Mouse (Mus musculus) limb, embryonic 14.5 days (tissue): ENCODE measurements around the gene Myrf. TPM values are rescaled to one million over a fixed set of nuclear protein-coding genes. Genes with fewer than 3 reads are reported as not detected.

Source experiments
- ATAC-seq: fragments of 200-750 bp; cut with Nextera tagmentation; 2 replicates; pipeline ENCODE4 v1.8.0; 2017; ENCODE audit warnings: low read depth, moderate number of reproducible peaks, moderate TSS enrichment; ENCODE audit not compliant: low FRiP score
- DNase-seq: peaks from one replicate; pipeline ENCODE4 v3.0.0-alpha.2; 2015; ENCODE audit warnings: low spot score
- H3K27ac ChIP-seq: fragments of 300-500 bp; sonication (generic); replicated peaks from 2 replicates; pipeline ENCODE4 v1.5.1; 2014; ENCODE audit warnings: low read depth, mild to moderate bottlenecking, low read length, moderate library complexity, mixed read lengths
- H3K27me3 ChIP-seq: fragments of 300-500 bp; sonication (generic); 2 replicates; pipeline ENCODE4 v1.6.1; 2014; ENCODE audit warnings: low read length, mixed read lengths; ENCODE audit not compliant: control insufficient read depth, insufficient read depth
- H3K36me3 ChIP-seq: fragments of 300-500 bp; sonication (generic); 2 replicates; pipeline ENCODE4 v1.6.1; 2014; ENCODE audit warnings: mild to moderate bottlenecking, low read length, moderate library complexity, mixed read lengths; ENCODE audit not compliant: control insufficient read depth, insufficient read depth
- H3K4me1 ChIP-seq: fragments of 300-500 bp; sonication (generic); 2 replicates; pipeline ENCODE4 v1.6.1; 2014; ENCODE audit warnings: antibody characterized with exemption, low read length, mixed read lengths; ENCODE audit not compliant: control insufficient read depth, insufficient read depth
- H3K4me2 ChIP-seq: fragments of 300-500 bp; sonication (generic); replicated peaks from 2 replicates; pipeline ENCODE4 v1.6.1; 2014; ENCODE audit warnings: low read depth, mild to moderate bottlenecking, low read length, moderate library complexity; ENCODE audit not compliant: severe bottlenecking
- H3K4me3 ChIP-seq: fragments of 300-500 bp; sonication (generic); replicated peaks from 2 replicates; pipeline ENCODE4 v1.5.1; 2014; ENCODE audit warnings: low read length
- H3K9ac ChIP-seq: fragments of 300-500 bp; sonication (generic); 2 replicates; pipeline ENCODE4 v1.6.1; 2014; ENCODE audit warnings: mild to moderate bottlenecking, low read depth, low read length, moderate library complexity; ENCODE audit not compliant: severe bottlenecking
- H3K9me3 ChIP-seq: fragments of 300-500 bp; sonication (generic); 2 replicates; pipeline ENCODE4 v1.6.1; 2016; ENCODE audit warnings: low read length; ENCODE audit not compliant: control insufficient read depth
- POLR2A ChIP-seq: fragments of 200-500 bp; IDR thresholded peaks from 2 replicates; pipeline ENCODE4 v1.8.0; 2012; ENCODE audit warnings: inconsistent platforms, mild to moderate bottlenecking, moderate library complexity, borderline replicate concordance; ENCODE audit not compliant: insufficient read depth, insufficient read length; ENCODE audit errors: extremely low read depth
- WGBS: fragments of 180-500 bp; shearing (Covaris S2); extraction: QIAGEN DNeasy Blood & Tissue Kit; methylation state at CpG from one replicate; pipeline ENCODE4 v1.1.7; 2014; 5-methylcytosine and 5-hydroxymethylcytosine counted together
- polyA plus RNA-seq, 2 experiments: library from polyadenylated mRNA; depleted of rRNA in 1 of 2; stranded (reverse) in 1 of 2; unstranded in 1 of 2; fragments of >200 nt; fragmentation: Nextera tagmentation in 1 of 2; extraction: Ambion mirVana in 1 of 2; gene quantifications; 2 replicates each; pipeline versions ENCODE4 v1.2.1 to v1.2.3; 2012 to 2014

Myrf gene
- polyA plus RNA-seq, 2 experiments = 1.1 to 4.4 TPM

- H3K4me1 ChIP-seq = no peaks in the 10 kb centered on the region
- WGBS = 18% methylated on average over 6 of the region's 6 CpGs
- H3K27me3 ChIP-seq = no peaks in the 10 kb centered on the region
- no peak overlapping the region for H3K4me2 ChIP-seq
- ATAC-seq (peak; percentile 65), DNase-seq (peak; percentile 67)
- H3K36me3 ChIP-seq = 0 out of 2 replicates have a peak, but pooled peaks cover 3% of the 10 kb centered on the region
- H3K9ac ChIP-seq = no peak overlapping the region
- no peak for TF ChIP-seq POLR2A
- no peaks in the 10 kb centered on the region for H3K9me3 ChIP-seq
- H3K4me3 ChIP-seq = no peak overlapping the region
- H3K27ac ChIP-seq = no peak overlapping the region
Observed at GRCm38 (mm10) chr19:10258279-10259011, 17.9 kb upstream of the Myrf start.

GRCm38 (mm10) chr19:10248128-10248527 lies 7.6 kb upstream of the Myrf start:
- no peak overlapping the region for H3K27ac ChIP-seq
- no peak for ATAC-seq

GRCm38 (mm10) chr19:10247165-10247564 lies 6.6 kb upstream of the Myrf start:
- H3K9ac ChIP-seq = peak overlapping the region; percentile 25; the same call in 1 of the 2 replicates
- no peak for DNase-seq
- WGBS = 16% methylated on average over 6 of the region's 6 CpGs

More at GRCm38 (mm10) chr19:10248128-10248527, 7.6 kb upstream of the Myrf start:
- no peaks in the 10 kb centered on the region for H3K36me3 ChIP-seq
- H3K9me3 ChIP-seq = no peaks in the 10 kb centered on the region
- peaks cover 7% of the 10 kb centered on the region; the same call in 1 of the 2 replicates for H3K4me1 ChIP-seq
- no peak overlapping the region for H3K4me3 ChIP-seq
- 28% methylated on average over 20 of the region's 20 CpGs for WGBS
- DNase-seq = no peak
- no peak for TF ChIP-seq POLR2A
- no peak overlapping the region for H3K4me2 ChIP-seq
- no peak overlapping the region for H3K9ac ChIP-seq
- H3K27me3 ChIP-seq = no peaks in the 10 kb centered on the region

GRCm38 (mm10) chr19:10244183-10244582 lies 3.6 kb upstream of the Myrf start:
- H3K27ac ChIP-seq = no peak overlapping the region
- no peak overlapping the region for H3K9ac ChIP-seq
- no peak overlapping the region for H3K4me3 ChIP-seq
- no peak for TF ChIP-seq POLR2A
- no peaks in the 10 kb centered on the region for H3K9me3 ChIP-seq
- DNase-seq (no peak), ATAC-seq (no peak)
- H3K36me3 ChIP-seq = no peaks in the 10 kb centered on the region
- no peaks in the 10 kb centered on the region for H3K27me3 ChIP-seq
- H3K4me1 ChIP-seq = peaks cover 22% of the 10 kb centered on the region
- no peak overlapping the region for H3K4me2 ChIP-seq
- whole genome bisulfite sequencing = 9% methylated on average over 3 of the region's 3 CpGs

More at GRCm38 (mm10) chr19:10247165-10247564, 6.6 kb upstream of the Myrf start:
- H3K4me1 ChIP-seq = peaks cover 10% of the 10 kb centered on the region; the same call in 1 of the 2 replicates
- H3K9me3 ChIP-seq = no peaks in the 10 kb centered on the region
- no peak overlapping the region for H3K4me2 ChIP-seq
- H3K36me3 ChIP-seq = no peaks in the 10 kb centered on the region
- no peak for TF ChIP-seq POLR2A
- ATAC-seq = no peak
- no peak overlapping the region for H3K27ac ChIP-seq
- no peaks in the 10 kb centered on the region for H3K27me3 ChIP-seq
- H3K4me3 ChIP-seq = no peak overlapping the region

GRCm38 (mm10) chr19:10242916-10243315 lies 2.4 kb upstream of the Myrf start:
- H3K9me3 ChIP-seq = no peaks in the 10 kb centered on the region
- H3K4me1 ChIP-seq = peaks cover 22% of the 10 kb centered on the region
- H3K27ac ChIP-seq = no peak overlapping the region
- H3K36me3 ChIP-seq = no peaks in the 10 kb centered on the region
- DNase-seq (no peak), ATAC-seq (no peak)
- H3K4me3 ChIP-seq = no peak overlapping the region
- TF ChIP-seq POLR2A = no peak
- WGBS = 19% methylated on average over 7 of the region's 8 CpGs
- H3K9ac ChIP-seq = no peak overlapping the region
- no peaks in the 10 kb centered on the region for H3K27me3 ChIP-seq
- H3K4me2 ChIP-seq = no peak overlapping the region
